Mouse (Mus musculus) adrenal gland, postnatal 10 days (tissue): ENCODE measurements around the gene Mid1. TPM values are rescaled to one million over a fixed set of nuclear protein-coding genes. Genes with fewer than 3 reads are reported as not detected.
"Not testable (repeated sequence)": the region's sequence is repeated elsewhere in the genome, so short reads cannot be mapped to it uniquely, and the experiment has no call there.

ENCODE experiments used
- DNase-seq: peaks from one replicate; pipeline ENCODE4 v3.0.0; 2021; ENCODE audit warnings: mixed read lengths
- total RNA-seq, 2 experiments: library from RNA; stranded (reverse); gene quantifications; 2 replicates each; pipeline ENCODE4 v1.2.3; 2021

Mid1 gene
- total RNA-seq, 2 experiments from 2014 or later = 15.1 to 21.5 TPM

GRCm38 (mm10) chrX:169987368-169987837 lies 302.4 kb downstream of the Mid1 start:
- peak; percentile 64 for DNase-seq

DNA sequence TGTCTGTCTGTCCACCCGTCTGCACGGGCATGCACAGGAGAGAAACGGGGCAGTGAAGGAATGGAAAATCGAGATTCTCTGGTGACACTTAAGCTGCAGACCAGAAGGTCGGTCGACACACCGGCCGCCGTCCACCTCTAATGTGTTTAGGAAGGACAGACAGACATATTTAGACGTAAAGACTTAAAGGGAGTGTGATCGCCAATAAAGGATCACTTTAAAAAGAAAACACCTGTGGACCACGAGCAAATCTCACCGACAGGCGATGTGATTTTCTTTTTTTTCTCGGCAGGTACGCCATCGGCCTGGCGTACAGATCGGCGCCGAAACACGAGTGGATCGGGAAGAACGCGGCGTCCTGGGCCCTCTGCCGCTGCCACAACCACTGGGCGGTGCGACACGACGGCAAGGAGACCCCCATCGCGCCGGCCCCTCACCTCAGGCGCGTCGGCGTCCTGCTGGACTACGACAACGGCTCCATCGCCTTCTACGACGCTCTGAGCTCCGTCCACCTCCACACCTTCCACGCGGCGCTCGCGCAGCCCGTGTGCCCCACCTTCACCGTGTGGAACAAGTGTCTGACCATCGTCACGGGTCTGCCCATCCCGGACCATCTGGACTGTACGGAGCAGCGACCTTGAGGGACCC lies 303.7 kb downstream of the Mid1 start:
- DNase-seq = peak; percentile 67

DNA sequence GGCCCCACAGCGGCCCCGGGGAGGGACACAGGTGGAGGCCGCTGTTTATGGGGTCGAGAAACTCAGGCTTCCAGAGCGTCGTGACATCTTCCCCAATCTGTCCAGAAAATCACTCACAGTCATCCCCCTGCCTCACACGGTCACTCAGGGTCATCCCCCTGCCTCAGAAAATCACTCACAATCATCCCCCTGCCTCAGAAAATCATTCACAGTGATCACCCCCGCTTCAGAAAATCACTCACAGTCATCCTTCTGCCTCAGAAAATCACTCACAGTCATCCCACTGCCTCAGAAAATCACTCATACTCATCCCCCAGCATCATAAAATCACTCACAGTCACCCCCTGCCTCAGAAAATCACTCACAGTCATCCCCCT lies 304.2 kb downstream of the Mid1 start:
- DNase-seq = not testable (repeated sequence)

DNA sequence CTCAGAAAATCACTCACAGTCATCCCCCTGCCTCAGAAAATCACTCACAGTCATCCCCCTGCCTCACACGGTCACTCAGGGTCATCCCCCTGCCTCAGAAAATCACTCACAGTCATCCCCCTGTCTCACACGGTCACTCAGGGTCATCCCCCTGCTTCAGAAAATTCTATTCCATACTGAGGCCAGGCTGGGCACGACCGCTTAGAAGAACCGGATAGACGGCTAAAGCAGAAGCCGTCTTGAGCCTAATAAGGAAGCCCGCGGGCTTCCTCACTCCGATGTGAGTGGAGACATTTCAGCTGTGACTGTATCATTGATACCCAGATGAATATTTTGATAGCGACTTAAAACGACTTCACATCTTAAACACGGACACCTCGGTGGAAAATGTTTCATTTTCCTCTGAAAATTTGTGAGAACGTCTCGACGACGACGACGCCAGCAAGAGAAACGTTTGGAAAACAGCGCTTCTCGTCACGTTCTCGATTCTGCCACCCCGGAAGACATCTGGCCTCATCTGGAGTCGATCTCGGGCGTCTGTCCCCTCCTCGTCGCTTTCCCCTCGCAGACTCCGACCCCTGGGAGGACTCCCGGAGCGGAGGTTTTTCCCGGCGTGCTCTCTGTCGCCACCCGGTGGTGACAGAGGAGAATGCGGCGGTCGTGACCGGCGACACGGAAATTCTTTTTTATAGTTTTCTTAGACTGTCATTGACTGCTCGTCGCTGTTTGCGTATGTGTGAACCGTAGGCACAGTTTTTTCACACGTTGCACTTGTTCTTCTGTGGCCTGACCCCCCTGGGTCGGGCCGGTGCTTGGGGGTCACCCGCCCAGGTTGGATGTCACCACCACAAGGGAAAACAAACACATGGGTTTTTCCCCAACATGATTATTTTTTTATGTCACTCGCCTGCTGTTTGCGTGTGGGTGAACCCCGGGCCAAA lies 305.0 kb downstream of the Mid1 start:
- peak; percentile 89 for DNase-seq

DNA sequence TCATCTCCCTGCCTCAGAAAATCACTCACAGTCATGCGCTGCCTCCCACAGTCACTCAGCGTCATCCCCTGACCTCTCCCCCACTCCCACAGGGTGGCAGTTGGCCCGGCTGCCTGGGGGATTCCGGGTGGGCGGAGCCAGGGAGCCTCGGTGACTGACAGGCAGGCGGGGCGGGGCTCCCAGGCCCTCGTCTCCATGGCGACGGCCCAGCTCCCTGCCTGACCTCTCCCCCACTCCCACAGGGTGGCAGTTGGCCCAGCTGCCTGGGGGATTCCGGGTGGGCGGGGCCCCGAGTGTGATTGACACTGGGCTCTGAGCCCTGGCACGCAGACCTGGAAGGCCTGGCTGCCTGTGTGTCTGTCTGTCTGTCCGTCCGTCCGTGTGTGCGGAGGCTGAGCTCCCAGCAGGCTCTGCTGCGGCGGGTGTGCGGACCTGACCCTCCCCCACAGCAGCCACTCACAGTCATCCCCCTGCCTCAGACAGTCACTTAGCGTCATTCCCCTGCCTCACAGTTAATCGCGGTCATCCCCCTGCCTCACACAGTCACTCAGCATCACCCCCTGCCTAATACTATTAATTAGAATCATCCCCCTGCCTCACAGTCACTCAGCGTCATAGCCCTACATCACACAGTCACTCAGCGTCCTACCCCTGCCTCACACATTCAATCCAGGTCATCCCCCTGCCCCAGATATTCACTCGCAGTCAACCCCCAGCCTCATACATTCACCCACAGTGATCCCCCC lies 306.3 kb downstream of the Mid1 start:
- DNase-seq = peak; percentile 98

DNA sequence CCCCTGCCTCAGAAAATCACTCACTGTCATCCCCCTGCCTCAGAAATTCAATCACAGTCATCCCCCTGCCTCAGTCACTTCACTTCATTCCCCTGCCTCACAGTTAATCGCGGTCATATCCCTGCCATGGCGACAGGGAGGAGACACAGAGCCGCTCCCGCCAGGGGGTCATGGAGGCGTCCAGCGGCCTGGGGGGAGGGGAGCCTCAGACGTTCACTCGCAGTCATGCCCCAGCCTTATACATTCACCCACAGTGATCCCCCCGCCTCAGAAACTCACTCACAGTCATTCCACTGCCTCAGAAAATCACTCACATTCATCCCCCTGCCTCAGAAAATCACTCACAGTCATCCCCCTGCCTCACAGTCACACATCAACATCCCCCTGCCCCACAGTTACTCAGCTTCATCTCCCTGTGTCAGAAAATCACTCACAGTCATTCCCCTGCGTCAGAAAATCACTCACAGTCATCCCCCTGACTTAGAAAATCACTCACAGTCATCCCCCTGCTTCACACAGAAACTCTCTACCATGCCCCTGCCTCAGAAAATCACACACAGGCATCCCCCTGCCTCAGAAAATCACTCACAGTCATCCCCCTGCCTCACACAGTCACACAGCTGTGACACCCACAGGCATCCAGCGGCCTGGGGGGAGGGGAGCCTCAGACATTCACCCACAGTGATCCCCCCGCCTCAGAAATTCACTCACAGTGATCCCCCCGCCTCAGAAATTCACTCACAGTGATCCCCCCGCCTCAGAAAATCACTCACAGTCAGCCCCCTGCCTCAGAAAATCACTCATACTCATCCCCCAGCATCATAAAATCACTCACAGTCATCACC lies 307.3 kb downstream of the Mid1 start:
- peak; percentile 53 for DNase-seq

DNA sequence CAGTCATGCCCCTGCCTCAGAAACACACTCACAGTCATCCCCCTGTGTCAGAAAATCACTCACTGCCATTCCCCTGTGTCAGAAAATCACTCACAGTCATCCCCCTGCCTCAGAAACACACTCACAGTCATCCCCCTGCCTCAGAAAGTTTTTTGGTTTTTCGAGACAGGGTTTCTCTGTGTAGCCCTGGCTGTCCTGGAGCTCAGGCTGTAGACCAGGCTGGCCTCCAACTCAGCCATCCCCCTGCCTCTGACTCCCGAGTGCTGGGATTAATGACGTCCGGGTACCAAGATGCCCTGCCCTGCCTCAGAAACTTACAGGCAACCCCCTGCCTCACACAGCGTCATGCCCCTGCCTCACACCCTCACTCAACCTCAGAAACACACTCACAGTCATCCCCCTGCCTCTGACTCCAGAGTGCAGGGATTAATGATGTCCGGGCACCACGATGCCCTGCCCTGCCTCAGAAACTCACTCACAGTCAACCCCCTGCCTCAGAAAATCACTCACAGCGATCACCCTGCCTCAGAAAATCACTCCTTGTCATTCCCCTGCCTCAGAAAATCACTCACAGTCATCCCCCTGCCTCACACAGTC lies 308.1 kb downstream of the Mid1 start:
- peak; percentile 56 for DNase-seq

GRCm38 (mm10) chrX:169994011-169994865 lies 309.2 kb downstream of the Mid1 start:
- DNase-seq = peak; percentile 77

DNA sequence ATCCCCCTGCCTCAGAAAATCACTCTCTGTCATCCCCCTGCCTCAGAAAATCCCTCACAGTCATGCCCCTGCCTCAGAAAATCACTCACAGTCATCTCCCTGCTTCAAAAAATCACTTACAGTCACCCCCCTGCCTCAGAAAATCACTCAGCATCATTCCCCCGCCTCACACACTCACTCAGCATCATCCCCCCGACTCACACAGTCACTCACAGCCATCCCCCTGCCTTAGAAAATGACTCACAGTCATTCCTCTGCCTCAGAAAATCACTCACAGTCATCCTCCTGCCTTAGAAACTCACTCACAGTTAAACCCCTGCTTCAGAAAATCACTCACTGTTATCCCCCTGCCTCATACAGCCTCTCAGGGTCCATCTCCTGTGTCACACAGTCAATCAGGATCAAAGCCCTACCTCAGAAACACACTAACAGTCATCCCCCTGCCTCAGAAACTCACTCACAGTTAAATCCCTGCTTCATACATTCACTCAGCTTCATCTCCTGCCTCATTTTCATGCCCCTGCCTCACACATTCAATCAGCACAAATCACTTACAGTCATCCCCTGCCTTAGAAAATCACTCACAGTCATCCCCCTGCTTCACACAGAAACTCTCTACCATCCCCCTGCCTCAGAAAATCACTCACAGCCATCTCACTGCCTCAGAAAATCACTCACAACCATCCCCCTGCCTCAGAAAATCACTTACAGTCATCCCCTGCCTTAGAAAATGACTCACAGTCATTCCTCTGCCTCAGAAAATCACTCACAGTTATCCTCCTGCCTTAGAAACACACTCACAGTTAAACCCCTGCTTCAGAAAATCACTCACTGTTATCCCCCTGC lies 310.1 kb downstream of the Mid1 start:
- DNase-seq = peak; percentile 24

- DNase-seq = peak; percentile 55
Observed at GRCm38 (mm10) chrX:169995909-169996521, 311.0 kb downstream of the Mid1 start.

GRCm38 (mm10) chrX:169996926-169997325 lies 311.9 kb downstream of the Mid1 start:
- DNase-seq = peak; percentile 90

DNA sequence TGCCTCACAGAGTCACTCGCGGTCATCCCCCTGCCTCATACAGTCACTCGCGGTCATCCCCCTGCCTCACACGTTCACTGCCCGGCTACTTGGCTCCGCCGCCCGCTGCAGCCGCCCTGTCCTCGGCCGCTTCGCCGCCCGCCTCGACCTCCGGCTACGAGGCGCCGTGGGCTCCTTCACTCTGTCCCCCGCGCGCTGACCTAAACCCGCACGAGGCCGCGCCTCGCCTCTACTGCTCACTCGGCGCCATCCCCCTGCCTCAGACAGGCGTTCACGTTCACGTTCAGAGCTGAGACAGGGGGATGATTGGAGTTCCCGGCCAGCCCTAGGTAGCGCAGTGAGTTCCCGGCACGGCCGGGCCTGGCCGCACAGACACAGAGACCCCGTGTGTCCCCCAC lies 312.5 kb downstream of the Mid1 start:
- DNase-seq = not testable (repeated sequence)

- peak; percentile 100 for DNase-seq
Observed at GRCm38 (mm10) chrX:169997854-169998456, 313.0 kb downstream of the Mid1 start.

GRCm38 (mm10) chrX:169998559-169999219 lies 313.7 kb downstream of the Mid1 start:
- not testable (repeated sequence) for DNase-seq

DNA sequence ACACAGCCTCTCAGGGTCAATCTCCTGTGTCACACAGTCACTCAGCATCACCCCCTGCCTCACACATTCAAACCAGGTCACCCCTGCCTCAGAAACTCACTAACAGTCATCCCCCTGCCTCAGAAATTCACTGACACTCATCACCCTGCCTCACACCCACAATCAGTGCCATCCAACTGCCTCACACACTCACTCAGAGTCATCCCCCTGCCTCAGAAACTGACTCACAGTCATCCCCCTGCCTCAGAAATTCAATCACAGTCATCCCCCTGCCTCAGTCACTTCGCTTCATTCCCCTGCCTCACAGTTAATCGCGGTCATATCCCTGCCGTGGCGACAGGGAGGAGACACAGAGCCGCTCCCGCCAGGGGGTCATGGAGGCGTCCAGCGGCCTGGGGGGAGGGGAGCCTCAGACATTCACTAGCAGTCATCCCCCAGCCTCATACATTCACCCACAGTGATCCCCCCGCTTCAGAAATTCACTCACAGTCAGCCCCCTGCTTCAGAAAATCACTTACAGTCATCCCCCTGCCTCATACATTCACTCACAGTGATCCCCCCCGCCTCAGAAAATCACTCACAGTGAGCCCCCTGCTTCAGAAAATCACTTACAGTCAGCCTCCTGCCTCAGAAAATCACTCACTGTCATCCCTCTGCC lies 314.4 kb downstream of the Mid1 start:
- DNase-seq = peak; percentile 58

DNA sequence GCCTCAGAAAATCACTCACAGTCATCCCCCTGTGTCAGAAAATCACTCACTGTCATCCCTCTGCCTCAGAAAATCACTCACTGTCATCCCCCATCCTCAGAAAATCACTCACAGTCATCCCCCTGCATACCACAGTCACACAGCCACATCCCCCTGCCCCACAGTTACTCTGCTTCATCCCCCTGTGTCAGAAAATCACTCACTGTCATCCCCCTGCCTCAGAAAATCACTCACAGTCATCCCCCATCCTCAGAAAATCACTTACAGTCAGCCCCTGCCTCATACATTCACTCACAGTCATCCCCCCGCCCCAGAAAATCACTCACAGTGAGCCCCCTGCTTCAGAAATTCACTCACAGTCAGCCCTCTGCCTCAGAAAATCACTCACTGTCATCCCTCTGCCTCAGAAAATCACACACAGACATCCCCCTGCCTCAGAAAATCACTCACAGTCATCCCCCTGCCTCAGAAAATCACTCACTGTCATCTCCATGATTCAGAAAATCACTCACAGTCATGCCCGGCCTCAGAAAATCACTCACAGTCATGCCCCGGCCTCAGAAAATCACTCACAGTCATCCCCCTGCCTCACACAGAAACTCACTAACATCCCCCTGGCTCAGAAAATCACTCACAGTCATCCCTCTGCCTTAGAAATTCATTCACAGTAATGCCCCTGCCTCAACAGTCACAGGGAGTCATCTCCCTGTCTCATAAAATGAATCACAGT lies 315.1 kb downstream of the Mid1 start:
- not testable (repeated sequence) for DNase-seq
